Mouse (Mus musculus): ENCODE results near the gene Erich6. TPM values are rescaled to one million over a fixed set of nuclear protein-coding genes. Genes with fewer than 3 reads are reported as not detected.
"Not testable (repeated sequence)": the region's sequence is repeated elsewhere in the genome, so short reads cannot be mapped to it uniquely, and the experiment has no call there.

The Erich6 gene
- polyA plus RNA-seq, 1 experiment from 2014 or later = not detected

GRCm38 (mm10) chr3:58622665-58623394, 14.2 kb downstream of the Erich6 start:
- 61% methylated on average over 3 of the region's 3 CpGs for WGBS (ENCODE audit: insufficient replicate concordance)
- ATAC-seq = no peak

GRCm38 (mm10) chr3:58621066-58621465, 15.9 kb downstream of the Erich6 start:
- no peaks in the 10 kb centered on the region for H3K9me3 ChIP-seq (ENCODE audit: low read length)
- H3K9ac ChIP-seq (replicated peaks) = no peak overlapping the region
- H3K27me3 ChIP-seq (ENCODE audit: insufficient read depth, low read length) = no peaks in the 10 kb centered on the region
- 73% methylated on average over 7 of the region's 7 CpGs for whole genome bisulfite sequencing (ENCODE audit: insufficient replicate concordance)
- no peak overlapping the region for H3K4me3 ChIP-seq (ENCODE audit: low read depth, low read length)
- H3K36me3 ChIP-seq (replicated peaks; ENCODE audit: insufficient read depth, low read length) = no peaks in the 10 kb centered on the region
- TF ChIP-seq CTCF (IDR thresholded peaks at IDR 0.05; ENCODE audit: low read depth) = no peak
- no peak for TF ChIP-seq EP300 (IDR thresholded peaks at IDR 0.05; ENCODE audit: low read depth)
- no peak overlapping the region for H3K27ac ChIP-seq (ENCODE audit: low read depth)
- DNase-seq (no peak), ATAC-seq (no peak)
- H3K4me2 ChIP-seq (ENCODE audit: low read depth, low read length) = no peak overlapping the region
- no peaks in the 10 kb centered on the region for H3K4me1 ChIP-seq (ENCODE audit: insufficient read depth)

More at GRCm38 (mm10) chr3:58622665-58623394, 14.2 kb downstream of the Erich6 start:
- TF ChIP-seq CTCF (IDR thresholded peaks at IDR 0.05; ENCODE audit: low read depth) (no peak), EP300 (IDR thresholded peaks at IDR 0.05; ENCODE audit: low read depth) (no peak)
- no peaks in the 10 kb centered on the region for H3K36me3 ChIP-seq (replicated peaks; ENCODE audit: insufficient read depth, low read length)
- H3K4me3 ChIP-seq (ENCODE audit: low read depth, low read length) = no peak overlapping the region
- DNase-seq = no peak
- no peaks in the 10 kb centered on the region for H3K9me3 ChIP-seq (ENCODE audit: low read length)
- H3K4me2 ChIP-seq (ENCODE audit: low read depth, low read length) = no peak overlapping the region
- no peak overlapping the region for H3K9ac ChIP-seq (replicated peaks)
- no peaks in the 10 kb centered on the region for H3K4me1 ChIP-seq (ENCODE audit: insufficient read depth)
- H3K27me3 ChIP-seq (ENCODE audit: insufficient read depth, low read length) = no peaks in the 10 kb centered on the region
- H3K27ac ChIP-seq (ENCODE audit: low read depth) = no peak overlapping the region

- DNase-seq (no peak), ATAC-seq (no peak)
- no peaks in the 10 kb centered on the region for H3K27me3 ChIP-seq (ENCODE audit: insufficient read depth, low read length)
- H3K9ac ChIP-seq (replicated peaks) = no peak overlapping the region
- no peaks in the 10 kb centered on the region for H3K36me3 ChIP-seq (replicated peaks; ENCODE audit: insufficient read depth, low read length)
- WGBS (ENCODE audit: insufficient replicate concordance) = 71% methylated on average over 5 of the region's 5 CpGs
- no peak overlapping the region for H3K4me3 ChIP-seq (ENCODE audit: low read depth, low read length)
- no peak overlapping the region for H3K27ac ChIP-seq (ENCODE audit: low read depth)
- H3K4me1 ChIP-seq (ENCODE audit: insufficient read depth) = no peaks in the 10 kb centered on the region
- H3K4me2 ChIP-seq (ENCODE audit: low read depth, low read length) = no peak overlapping the region
- H3K9me3 ChIP-seq (ENCODE audit: low read length) = no peaks in the 10 kb centered on the region
- TF ChIP-seq CTCF (IDR thresholded peaks at IDR 0.05; ENCODE audit: low read depth) = no peak
- TF ChIP-seq EP300 (IDR thresholded peaks at IDR 0.05; ENCODE audit: low read depth) = no peak
Measured at GRCm38 (mm10) chr3:58609985-58610384, 27.0 kb downstream of the Erich6 start.

GRCm38 (mm10) chr3:58608506-58608905, 28.5 kb downstream of the Erich6 start:
- WGBS (ENCODE audit: insufficient replicate concordance) = 87% methylated on average over 4 of the region's 4 CpGs
- H3K4me2 ChIP-seq (ENCODE audit: low read depth, low read length) = no peak overlapping the region
- H3K9me3 ChIP-seq (ENCODE audit: low read length) = no peaks in the 10 kb centered on the region
- DNase-seq (no peak), ATAC-seq (no peak)
- H3K27me3 ChIP-seq (ENCODE audit: insufficient read depth, low read length) = no peaks in the 10 kb centered on the region
- TF ChIP-seq EP300 (IDR thresholded peaks at IDR 0.05; ENCODE audit: low read depth) (no peak), CTCF (IDR thresholded peaks at IDR 0.05; ENCODE audit: low read depth) (no peak)
- no peak overlapping the region for H3K27ac ChIP-seq (ENCODE audit: low read depth)
- H3K4me1 ChIP-seq (ENCODE audit: insufficient read depth) = no peaks in the 10 kb centered on the region
- H3K4me3 ChIP-seq (ENCODE audit: low read depth, low read length) = no peak overlapping the region
- no peak overlapping the region for H3K9ac ChIP-seq (replicated peaks)
- H3K36me3 ChIP-seq (replicated peaks; ENCODE audit: insufficient read depth, low read length) = no peaks in the 10 kb centered on the region

GRCm38 (mm10) chr3:58593623-58594022, 43.4 kb downstream of the Erich6 start:
- Histone ChIP-seq H3K27me3 (ENCODE audit: insufficient read depth, low read length) (no peaks in the 10 kb centered on the region), H3K4me3 (ENCODE audit: low read depth, low read length) (no peak overlapping the region), H3K9me3 (ENCODE audit: low read length) (no peaks in the 10 kb centered on the region), H3K4me1 (ENCODE audit: insufficient read depth) (no peaks in the 10 kb centered on the region), H3K9ac (replicated peaks) (no peak overlapping the region), H3K27ac (ENCODE audit: low read depth) (no peak overlapping the region), H3K36me3 (replicated peaks; ENCODE audit: insufficient read depth, low read length) (peaks cover 14% of the 10 kb centered on the region), H3K4me2 (ENCODE audit: low read depth, low read length) (no peak overlapping the region)
- 69% methylated on average over 5 of the region's 5 CpGs for WGBS (ENCODE audit: insufficient replicate concordance)
- DNase-seq = no peak
- ATAC-seq = no peak
- TF ChIP-seq EP300 (IDR thresholded peaks at IDR 0.05; ENCODE audit: low read depth) (no peak), CTCF (IDR thresholded peaks at IDR 0.05; ENCODE audit: low read depth) (no peak)

GRCm38 (mm10) chr3:58592666-58593065, 44.3 kb downstream of the Erich6 start:
- not testable (repeated sequence) for H3K4me2 ChIP-seq (ENCODE audit: low read depth, low read length); H3K27ac ChIP-seq (ENCODE audit: low read depth); DNase-seq; H3K4me3 ChIP-seq (ENCODE audit: low read depth, low read length); H3K27me3 ChIP-seq (ENCODE audit: insufficient read depth, low read length); H3K4me1 ChIP-seq (ENCODE audit: insufficient read depth); H3K9ac ChIP-seq (replicated peaks); H3K9me3 ChIP-seq (ENCODE audit: low read length); ATAC-seq
- peaks cover 21% of the 10 kb centered on the region for H3K36me3 ChIP-seq (replicated peaks; ENCODE audit: insufficient read depth, low read length)
- 92% methylated on average over 7 of the region's 7 CpGs for WGBS (ENCODE audit: insufficient replicate concordance)

GRCm38 (mm10) chr3:58590544-58590943, 46.5 kb downstream of the Erich6 start:
- not testable (repeated sequence) for H3K27me3 ChIP-seq (ENCODE audit: insufficient read depth, low read length); H3K9me3 ChIP-seq (ENCODE audit: low read length); H3K9ac ChIP-seq (replicated peaks); H3K27ac ChIP-seq (ENCODE audit: low read depth); H3K4me1 ChIP-seq (ENCODE audit: insufficient read depth); H3K4me2 ChIP-seq (ENCODE audit: low read depth, low read length); ATAC-seq; DNase-seq; H3K4me3 ChIP-seq (ENCODE audit: low read depth, low read length)
- H3K36me3 ChIP-seq (replicated peaks; ENCODE audit: insufficient read depth, low read length) = peaks cover 38% of the 10 kb centered on the region
- WGBS (ENCODE audit: insufficient replicate concordance) = 90% methylated on average over 4 of the region's 4 CpGs
